Mouse (Mus musculus) neutrophil, adult 65 days (primary cell): Measurements from ENCODE around the gene Mut. TPM values are rescaled to one million over a fixed set of nuclear protein-coding genes. Genes with fewer than 3 reads are reported as not detected.

Source experiments
- total RNA-seq: library from RNA; stranded (reverse); gene quantifications from 2 replicates; pipeline ENCODE4 v1.2.4, GENCODE M21; 2023

Mut gene
- total RNA-seq: 5.7 and 7.4 TPM in 2 replicates

GRCm38 (mm10) chr17:40934420-40935231 lies at the start of gene Mut, which contains the start of gene Cenpq:
Gene Mut, plus strand, starts transcription at chr17:40934685.
Gene Cenpq, minus strand, starts transcription at chr17:40935047.

GRCm38 (mm10) chr17:40914250-40914649 lies 20.2 kb upstream of the Mut start, which contains the start of gene Glyatl3:
Gene Glyatl3, minus strand, starts transcription at chr17:40914350.

Other genes with a start within 250 kb of the Mut start
- not detected in 2 replicates for gene Esp1, start 207.6 kb upstream of the Mut start, total RNA-seq
- gene Crisp2, start 127.7 kb upstream of the Mut start, total RNA-seq: not detected in 2 replicates
- gene Rhag, start 123.6 kb upstream of the Mut start, total RNA-seq: 0.38 and 1.4 TPM in 2 replicates
- not detected in 2 replicates for gene 9130008F23Rik, start 54.1 kb upstream of the Mut start, total RNA-seq
- gene Glyatl3, start 20.3 kb upstream of the Mut start, total RNA-seq: not detected in 2 replicates
- gene Cenpq, start 362 bp downstream of the Mut start, total RNA-seq: 28.7 and 34.3 TPM in 2 replicates